Mouse (Mus musculus) ES-Bruce4 (cell line): ENCODE data around the gene Capn11. TPM values are rescaled to one million over a fixed set of nuclear protein-coding genes. Genes with fewer than 3 reads are reported as not detected.

Experiments used
- H3K27ac ChIP-seq: 2 replicates; pipeline ENCODE4 v1.5.1; 2012; ENCODE audit warnings: low read length, inconsistent platforms; ENCODE audit not compliant: insufficient read depth
- H3K27me3 ChIP-seq: 2 replicates; pipeline ENCODE4 v1.6.1; 2012; ENCODE audit warnings: mild to moderate bottlenecking, low read length, inconsistent platforms; ENCODE audit not compliant: control insufficient read depth, poor library complexity, insufficient read depth, severe bottlenecking
- H3K36me3 ChIP-seq: 2 replicates; pipeline ENCODE4 v1.6.1; 2012; ENCODE audit warnings: inconsistent platforms, mild to moderate bottlenecking, low read length, moderate library complexity; ENCODE audit not compliant: control insufficient read depth, poor library complexity, insufficient read depth, severe bottlenecking
- H3K4me1 ChIP-seq: one replicate; pipeline ENCODE4 v1.8.1; 2011; ENCODE audit warnings: low read length; ENCODE audit not compliant: control insufficient read depth, insufficient read depth
- H3K4me3 ChIP-seq: 2 replicates; pipeline ENCODE4 v1.5.1; 2011; ENCODE audit warnings: low read depth, mild to moderate bottlenecking, low read length
- H3K9ac ChIP-seq: 2 replicates; pipeline ENCODE4 v1.6.1; 2012; ENCODE audit warnings: low read depth, mild to moderate bottlenecking, inconsistent platforms; ENCODE audit not compliant: poor library complexity, severe bottlenecking
- H3K9me3 ChIP-seq: replicated peaks from 2 replicates; pipeline ENCODE4 v1.6.1; 2012; ENCODE audit warnings: mild to moderate bottlenecking, low read length, inconsistent platforms; ENCODE audit not compliant: control insufficient read depth, poor library complexity, insufficient read depth, severe bottlenecking
- CTCF ChIP-seq: IDR thresholded peaks from one replicate; pipeline ENCODE4 v1.8.1; 2011; ENCODE audit warnings: low read depth, low read length
- EP300 ChIP-seq: IDR thresholded peaks from 2 replicates; pipeline ENCODE4 v1.6.1; 2011; ENCODE audit warnings: low read depth, low read length; ENCODE audit not compliant: insufficient read depth
- POLR2A ChIP-seq: IDR thresholded peaks from one replicate; pipeline ENCODE4 v1.8.1; 2011; ENCODE audit warnings: low read length; ENCODE audit not compliant: insufficient read depth
- polyA plus RNA-seq: library from polyadenylated mRNA; stranded (reverse); fragments of >200 nt; gene quantifications from 2 replicates; pipeline ENCODE4 v1.2.4, GENCODE M21; 2011; ENCODE audit warnings: low read depth; ENCODE audit not compliant: missing spikeins, insufficient read depth, insufficient read length

Gene Capn11
- polyA plus RNA-seq, 1 experiment = 1.4 TPM

DNA sequence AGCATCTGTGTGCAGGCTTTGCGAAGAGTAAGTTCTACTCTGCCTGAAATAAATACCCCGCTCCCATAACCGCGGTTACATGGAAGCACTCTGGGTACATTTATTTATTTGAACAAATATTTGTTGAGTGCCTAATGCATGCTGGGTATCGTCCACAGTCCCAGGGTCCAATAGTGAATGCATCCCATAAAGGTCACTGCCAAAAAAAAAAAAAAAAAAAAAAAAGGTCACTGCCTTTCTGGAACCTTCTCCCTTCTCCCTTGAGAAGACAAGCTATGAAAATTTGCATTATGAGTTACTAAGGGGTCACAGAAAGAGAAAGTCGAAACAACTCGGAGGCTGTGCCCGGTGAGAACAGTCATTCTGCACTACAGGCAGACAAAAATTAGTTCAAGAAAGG, 17.1 kb downstream of the Capn11 start:
- Histone ChIP-seq H3K36me3 (no peaks in the 10 kb centered on the region), H3K27me3 (no peaks in the 10 kb centered on the region), H3K4me3 (no peak overlapping the region), H3K4me1 (no peaks in the 10 kb centered on the region), H3K27ac (no peak overlapping the region), H3K9ac (no peak overlapping the region), H3K9me3 (0 out of 2 replicates have a peak, but pooled peaks cover 5% of the 10 kb centered on the region)
- TF ChIP-seq CTCF (no peak), EP300 (no peak), POLR2A (no peak)

DNA sequence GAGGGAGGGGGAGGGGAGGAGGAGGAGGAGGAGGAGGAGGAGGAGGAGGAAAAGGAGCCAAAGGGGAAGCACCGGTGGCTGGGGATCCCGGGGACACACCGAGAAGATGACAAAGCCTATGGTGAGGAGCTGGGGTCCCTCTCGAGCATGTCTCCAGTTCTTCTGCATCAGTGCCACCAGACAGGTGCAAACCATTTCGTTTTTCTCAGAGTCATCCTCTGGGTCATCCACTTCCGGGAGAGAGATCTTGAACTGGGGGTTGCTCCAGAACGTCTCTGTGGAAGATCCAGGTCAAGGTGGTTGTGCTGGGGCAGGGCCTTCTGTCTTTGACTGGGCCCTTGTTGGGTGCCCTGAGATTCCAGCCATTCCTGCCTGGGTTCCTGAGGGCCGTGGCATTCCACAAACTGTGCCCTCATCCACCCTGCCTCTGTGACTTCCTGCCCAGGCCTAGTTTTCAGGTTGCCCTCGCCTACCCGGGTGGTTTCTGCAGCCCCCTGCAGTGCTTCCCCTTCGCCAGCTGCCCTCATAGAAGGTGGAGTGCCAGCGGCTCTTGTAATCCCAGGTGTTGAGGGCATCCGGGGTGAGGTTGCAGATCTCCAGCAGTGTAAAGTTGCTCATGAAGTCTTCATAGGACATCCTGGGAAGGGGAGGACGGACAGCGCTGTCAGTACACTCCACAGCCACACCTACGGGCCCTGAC, 20.4 kb downstream of the Capn11 start:
- Histone ChIP-seq H3K36me3 (no peaks in the 10 kb centered on the region), H3K27me3 (no peaks in the 10 kb centered on the region), H3K9ac (no peak overlapping the region), H3K9me3 (no peaks in the 10 kb centered on the region), H3K4me1 (no peaks in the 10 kb centered on the region), H3K4me3 (no peak overlapping the region), H3K27ac (no peak overlapping the region)
- TF ChIP-seq EP300 (no peak), POLR2A (no peak), CTCF (no peak)

DNA sequence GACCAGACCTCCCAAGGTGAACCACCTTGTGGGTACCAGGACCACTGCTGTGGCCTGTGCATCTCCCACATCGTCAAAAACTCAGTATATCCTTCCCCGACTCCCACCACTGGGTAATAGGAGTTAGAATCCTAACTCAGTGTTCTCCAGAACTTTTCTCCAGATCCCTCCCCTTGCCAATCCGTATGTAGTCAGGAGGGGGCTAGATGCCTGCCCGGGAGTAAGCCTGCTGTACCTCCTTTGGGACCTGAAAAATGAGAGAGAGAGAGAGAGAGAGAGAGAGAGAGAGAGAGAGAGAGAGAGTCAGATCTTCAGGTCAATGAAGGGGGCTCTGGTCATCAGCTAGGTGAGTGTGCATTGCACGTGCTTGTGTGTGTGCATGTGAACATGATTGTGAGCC, 25.1 kb downstream of the Capn11 start:
- Histone ChIP-seq H3K9ac (no peak overlapping the region), H3K4me3 (no peak overlapping the region), H3K27ac (no peak overlapping the region), H3K9me3 (no peaks in the 10 kb centered on the region), H3K36me3 (no peaks in the 10 kb centered on the region), H3K4me1 (peaks cover 8% of the 10 kb centered on the region), H3K27me3 (no peaks in the 10 kb centered on the region)
- TF ChIP-seq POLR2A = no peak
- no peak for TF ChIP-seq EP300

DNA sequence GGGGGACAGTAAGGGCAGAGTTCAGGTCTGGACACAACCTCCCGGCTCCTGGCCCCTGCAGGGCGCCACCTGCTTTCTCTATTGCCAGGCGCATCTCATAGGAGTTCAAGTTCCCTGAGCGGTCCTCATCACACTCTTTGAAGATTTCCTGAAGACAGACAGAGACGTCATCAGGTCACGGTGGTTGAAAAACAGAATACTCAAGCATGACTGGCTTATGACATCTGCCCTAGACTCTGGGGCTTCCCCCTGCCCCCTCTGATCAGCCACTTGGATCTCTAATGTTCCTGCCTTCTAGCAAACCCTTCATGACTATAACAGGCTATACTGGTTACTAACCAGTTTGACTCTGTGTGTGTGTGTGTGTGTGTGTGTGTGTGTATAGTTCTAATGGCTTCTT, 27.2 kb downstream of the Capn11 start:
- Histone ChIP-seq H3K27ac (no peak overlapping the region), H3K27me3 (no peaks in the 10 kb centered on the region), H3K9ac (no peak overlapping the region), H3K4me1 (peaks cover 8% of the 10 kb centered on the region), H3K9me3 (no peaks in the 10 kb centered on the region), H3K4me3 (no peak overlapping the region), H3K36me3 (no peaks in the 10 kb centered on the region)
- TF ChIP-seq CTCF = no peak
- no peak for TF ChIP-seq EP300
- TF ChIP-seq POLR2A = no peak

DNA sequence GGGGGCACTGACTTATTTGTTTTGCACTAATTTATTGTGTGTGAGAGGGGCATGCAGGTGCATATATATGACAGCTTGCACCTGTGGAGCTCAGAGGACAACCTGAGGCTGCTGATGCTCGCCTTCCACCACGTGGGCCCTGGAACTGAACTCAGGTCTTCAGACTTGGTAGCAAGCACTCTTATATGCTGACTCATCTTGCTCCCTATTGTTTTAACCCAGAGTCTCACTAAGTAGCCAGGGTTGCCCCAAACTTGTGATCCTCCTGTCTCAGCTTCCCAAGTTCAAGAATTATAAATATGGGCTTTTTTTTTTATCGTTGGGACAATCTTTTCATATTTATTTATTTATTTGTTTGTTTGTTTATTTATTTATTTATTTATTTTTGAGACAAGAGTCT, 28.1 kb downstream of the Capn11 start:
- Histone ChIP-seq H3K27ac (peak overlapping the region; percentile 78), H3K4me3 (no peak overlapping the region), H3K4me1 (peaks cover 8% of the 10 kb centered on the region), H3K9ac (peak overlapping the region; percentile 66), H3K27me3 (no peaks in the 10 kb centered on the region), H3K36me3 (no peaks in the 10 kb centered on the region), H3K9me3 (no peaks in the 10 kb centered on the region)
- TF ChIP-seq EP300 (no peak), CTCF (no peak), POLR2A (no peak)

DNA sequence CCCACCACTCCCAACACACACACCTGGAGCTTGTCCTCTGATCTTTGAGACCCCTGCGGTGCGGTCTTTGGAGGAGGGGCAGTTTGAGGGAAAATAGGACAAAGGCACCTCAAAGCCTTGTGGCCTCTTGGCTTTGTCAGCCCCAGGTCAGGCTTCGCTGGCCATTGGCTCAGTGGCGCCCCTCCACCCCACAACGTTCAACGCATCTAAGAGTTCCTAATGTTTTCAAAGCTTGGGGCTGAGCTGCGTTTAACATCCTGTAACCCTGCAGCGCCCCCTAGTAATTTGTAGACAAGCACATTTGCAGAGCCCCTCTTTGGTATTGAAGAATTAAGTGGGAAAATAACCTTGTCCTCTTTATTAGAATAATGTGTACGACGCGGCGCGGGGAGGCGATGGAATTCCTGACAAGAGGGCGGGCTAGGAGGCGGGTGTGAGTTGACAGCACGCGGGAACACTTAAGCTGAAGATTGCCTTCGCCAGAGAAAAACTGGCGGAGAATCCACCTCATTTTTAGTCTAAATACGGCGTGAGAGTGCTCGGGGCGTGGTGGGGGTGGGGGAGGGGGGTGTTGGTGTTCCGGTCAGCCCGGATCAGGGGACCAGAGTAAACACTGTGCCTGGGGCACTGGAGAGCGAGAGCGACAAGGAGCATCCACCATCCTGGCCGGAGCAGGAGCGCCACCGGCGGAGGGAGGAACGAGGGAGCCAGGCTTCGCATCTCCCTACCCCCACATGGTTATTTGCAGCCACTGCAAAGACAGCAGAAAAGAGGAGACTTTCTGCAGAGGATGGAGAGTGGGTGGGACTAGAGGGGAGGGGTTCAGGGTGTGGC, 29.0 kb downstream of the Capn11 start:
- Histone ChIP-seq H3K9me3 (no peaks in the 10 kb centered on the region), H3K27ac (peak overlapping the region; percentile 78), H3K4me1 (peaks cover 8% of the 10 kb centered on the region), H3K4me3 (peak overlapping the region; percentile 45), H3K36me3 (no peaks in the 10 kb centered on the region), H3K27me3 (no peaks in the 10 kb centered on the region), H3K9ac (peak overlapping the region; percentile 66)
- TF ChIP-seq POLR2A (no peak), EP300 (peak; percentile 87), CTCF (peak; percentile 62)
